Mouse (Mus musculus) CH12.LX (cell line): ENCODE data around the gene St7. TPM values are rescaled to one million over a fixed set of nuclear protein-coding genes. Genes with fewer than 3 reads are reported as not detected.

Source experiments
- DNase-seq: peaks from one replicate; pipeline ENCODE4 v3.0.0-alpha.2; 2013; ENCODE audit errors: extremely low read depth
- H3K27ac ChIP-seq: 2 replicates; pipeline ENCODE4 v1.5.1; 2012; ENCODE audit warnings: low read depth, mild to moderate bottlenecking, control low read depth, moderate library complexity; ENCODE audit not compliant: insufficient read depth
- H3K27me3 ChIP-seq: replicated peaks from 2 replicates; pipeline ENCODE3; 2012; ENCODE audit warnings: inconsistent platforms
- H3K36me3 ChIP-seq, 2 experiments: replicated peaks in 1 of 2; 2 replicates each; pipeline versions ENCODE3 to v1.6.1; 2012; ENCODE audit warnings: inconsistent platforms in 1 of 2, low read length in 1 of 2, mild to moderate bottlenecking in 1 of 2, mixed read lengths in 1 of 2, moderate library complexity in 1 of 2; ENCODE audit not compliant: control insufficient read depth in 1 of 2, insufficient read depth in 1 of 2
- H3K4me1 ChIP-seq, 2 experiments: 2 replicates each; pipeline ENCODE4 v1.6.1; 2012; ENCODE audit warnings: inconsistent platforms in 1 of 2, moderate library complexity in 1 of 2; ENCODE audit not compliant: insufficient read depth in 2 of 2, control insufficient read depth in 1 of 2
- H3K4me2 ChIP-seq: 2 replicates; pipeline ENCODE4 v1.6.1; 2012; ENCODE audit warnings: low read depth, mild to moderate bottlenecking, control low read depth; ENCODE audit not compliant: poor library complexity, insufficient read depth, severe bottlenecking
- H3K4me3 ChIP-seq, 3 experiments: fragments of 150-350 bp in 1 of 3; sonication (generic) in 1 of 3; replicated peaks in 1 of 3; 2 replicates each; pipeline versions ENCODE3 to v1.5.1; 2011 to 2012; ENCODE audit warnings: low read depth in 2 of 3, low read length in 2 of 3, mild to moderate bottlenecking in 2 of 3, moderate library complexity in 2 of 3, control low read depth in 1 of 3, improper control_type of control experiment in 1 of 3, inconsistent platforms in 1 of 3, mixed read lengths in 1 of 3; ENCODE audit not compliant: poor library complexity in 1 of 3
- H3K79me2 ChIP-seq: replicated peaks from 2 replicates; pipeline ENCODE4 v1.6.1; 2012; ENCODE audit warnings: mild to moderate bottlenecking, moderate library complexity; ENCODE audit not compliant: control insufficient read depth, poor library complexity, insufficient read depth, severe bottlenecking; ENCODE audit errors: extremely low read depth
- H3K9ac ChIP-seq: 2 replicates; pipeline ENCODE4 v1.6.1; 2012; ENCODE audit warnings: low read depth, mild to moderate bottlenecking, control low read depth, moderate library complexity; ENCODE audit not compliant: insufficient read depth
- H3K9me3 ChIP-seq: replicated peaks from 2 replicates; pipeline ENCODE3; 2012; ENCODE audit warnings: low read length, inconsistent platforms, mixed read lengths
- CHD1 ChIP-seq: IDR thresholded peaks from 2 replicates; pipeline ENCODE4 v1.6.1; 2012; ENCODE audit warnings: low read depth, low read length, improper control_type of control experiment, inconsistent platforms
- CHD2 ChIP-seq: IDR thresholded peaks from 2 replicates; pipeline ENCODE4 v1.6.1; 2011; ENCODE audit warnings: low read length, improper control_type of control experiment
- CTCF ChIP-seq, 2 experiments: IDR thresholded peaks in 1 of 2; conservative IDR thresholded peaks in 1 of 2; 2 replicates each; pipeline ENCODE4 v1.5.1; 2011 to 2012; ENCODE audit warnings: low read depth in 2 of 2, low read length in 2 of 2, improper control_type of control experiment in 1 of 2, inconsistent platforms in 1 of 2, mild to moderate bottlenecking in 1 of 2, moderate library complexity in 1 of 2
- ETS1 ChIP-seq: conservative IDR thresholded peaks from 2 replicates; pipeline ENCODE4 v1.6.1; 2012; ENCODE audit warnings: low read depth, mild to moderate bottlenecking, inconsistent platforms, low read length, improper control_type of control experiment, moderate library complexity
- GABPA ChIP-seq: IDR thresholded peaks from 2 replicates; pipeline ENCODE4 v1.6.1; 2012; ENCODE audit warnings: low read depth, low read length, improper control_type of control experiment, inconsistent platforms; ENCODE audit not compliant: insufficient replicate concordance
- HCFC1 ChIP-seq: IDR thresholded peaks from 2 replicates; pipeline ENCODE4 v1.6.1; 2012; ENCODE audit warnings: low read depth, mild to moderate bottlenecking, inconsistent platforms, low read length, improper control_type of control experiment
- IRF4 ChIP-seq: IDR thresholded peaks from 2 replicates; pipeline ENCODE4 v1.6.1; 2014; ENCODE audit warnings: low read depth, mild to moderate bottlenecking, inconsistent platforms, low read length, improper control_type of control experiment
- JUN ChIP-seq: IDR thresholded peaks from 2 replicates; pipeline ENCODE4 v1.6.1; 2011; ENCODE audit warnings: low read depth, mild to moderate bottlenecking, low read length, improper control_type of control experiment, moderate library complexity; ENCODE audit not compliant: insufficient read depth
- MAFK ChIP-seq: IDR thresholded peaks from 2 replicates; pipeline ENCODE4 v1.6.1; 2011; ENCODE audit warnings: low read length, improper control_type of control experiment; ENCODE audit not compliant: insufficient replicate concordance
- MAX ChIP-seq: IDR thresholded peaks from 2 replicates; pipeline ENCODE4 v1.6.1; 2011; ENCODE audit warnings: low read length, improper control_type of control experiment
- MEF2A ChIP-seq: IDR thresholded peaks from 2 replicates; pipeline ENCODE4 v1.6.1; 2014; ENCODE audit warnings: low read depth, mild to moderate bottlenecking, inconsistent platforms, low read length, improper control_type of control experiment, borderline replicate concordance
- MYC ChIP-seq: IDR thresholded peaks from 2 replicates; pipeline ENCODE4 v1.6.1; 2011; ENCODE audit warnings: low read depth, mild to moderate bottlenecking, improper control_type of control experiment, low read length
- POLR2A ChIP-seq: IDR thresholded peaks from 2 replicates; pipeline ENCODE4 v1.6.1; 2011; ENCODE audit warnings: low read depth, mild to moderate bottlenecking, improper control_type of control experiment, low read length
- RAD21 ChIP-seq: IDR thresholded peaks from 2 replicates; pipeline ENCODE4 v1.6.1; 2011; ENCODE audit warnings: low read depth, mild to moderate bottlenecking, low read length, improper control_type of control experiment, moderate library complexity
- SMC3 ChIP-seq: IDR thresholded peaks from 2 replicates; pipeline ENCODE4 v1.6.1; 2011; ENCODE audit warnings: low read depth, low read length, improper control_type of control experiment
- TBP ChIP-seq: conservative IDR thresholded peaks from 2 replicates; pipeline ENCODE4 v1.6.1; 2011; ENCODE audit warnings: low read depth, low read length, improper control_type of control experiment
- USF1 ChIP-seq: IDR thresholded peaks from 2 replicates; pipeline ENCODE4 v1.6.1; 2014; ENCODE audit warnings: low read depth, mild to moderate bottlenecking, inconsistent platforms, low read length, improper control_type of control experiment
- USF2 ChIP-seq: conservative IDR thresholded peaks from 2 replicates; pipeline ENCODE4 v1.6.1; 2011; ENCODE audit warnings: low read depth, low read length, improper control_type of control experiment
- ZKSCAN1 ChIP-seq: IDR thresholded peaks from 2 replicates; pipeline ENCODE4 v1.6.1; 2012; ENCODE audit warnings: low read depth, inconsistent platforms, low read length, improper control_type of control experiment, borderline replicate concordance
- ZNF384 ChIP-seq: IDR thresholded peaks from 2 replicates; pipeline ENCODE4 v1.6.1; 2012; ENCODE audit warnings: low read depth, low read length, improper control_type of control experiment, inconsistent platforms
- dilution Hi-C: fragments of 300-500 bp; cut with MboI; formaldehyde crosslinking; loops from 2 replicates; pipeline ENCODE4 v1.14.3; 2020; ENCODE audit warnings: low sequenced_read_pairs; ENCODE audit not compliant: extremely low pct_unique_long_range_greater_than_20kb, extremely low pct_ligation_motif_present
- in situ Hi-C: fragments of 300-500 bp; cut with MboI; formaldehyde crosslinking; loops from 3 replicates; pipeline ENCODE4 v1.14.3; 2019; ENCODE audit warnings: low sequenced_read_pairs, low pct_ligation_motif_present, low pct_unique_long_range_greater_than_20kb, mixed read lengths
- polyA plus RNA-seq: library from polyadenylated mRNA; unstranded; fragments of >175 nt; gene quantifications from 2 replicates; pipeline ENCODE4 v1.2.1, GENCODE M21; 2012; ENCODE audit warnings: low read depth; ENCODE audit not compliant: insufficient read length
- total RNA-seq, 2 experiments: library from RNA; depleted of rRNA; stranded (reverse); fragments of 300-350 nt in 1 of 2; fragments of >200 nt in 1 of 2; gene quantifications; 2 replicates each; pipeline ENCODE4 v1.2.3; 2012 to 2014

Gene St7
- total and polyA plus RNA-seq, 3 experiments, result 33.9 to 64.1 (median 35.3) TPM

- peak; percentile 36; the same call in 1 of the 2 replicates for TF ChIP-seq USF2
- no peak for TF ChIP-seq ZKSCAN1
- TF ChIP-seq GABPA, result no peak
- TF ChIP-seq MAX, result peak; percentile 44; the same call in 1 of the 2 replicates
- TF ChIP-seq ETS1, result no peak
- TF ChIP-seq MEF2A, result no peak; the same call in 1 of the 2 replicates
- TF ChIP-seq SMC3, result no peak
- no peak for TF ChIP-seq JUN
- no peak for TF ChIP-seq CTCF (conservative IDR thresholded peaks at IDR 0.05 in 1 of 2, IDR thresholded peaks at IDR 0.05 in 1 of 2; ENCODE audit: low read depth in 2 of 2, low read length in 2 of 2)
- TF ChIP-seq MYC, result no peak
- TF ChIP-seq HCFC1, result no peak
- TF ChIP-seq RAD21, result no peak
- no peak for TF ChIP-seq MAFK
- no peak for TF ChIP-seq IRF4
- no peak for TF ChIP-seq ZNF384
Observed at GRCm38 (mm10) chr6:17693726-17694549, 1.2 kb downstream of the St7 start (continued).

- H3K9me3 ChIP-seq, result no peaks in the 10 kb centered on the region
- dilution Hi-C loops, result no loop called here
- peak overlapping the region; percentile 80 to 84 (median 83) for H3K4me3 ChIP-seq
- no peaks in the 10 kb centered on the region for H3K27me3 ChIP-seq
- DNase-seq, result peak; percentile 37
- peaks cover 0 to 15% of the 10 kb centered on the region in 2 experiments for H3K36me3 ChIP-seq
- peak overlapping the region; percentile 33; the same call in 1 of the 2 replicates for H3K27ac ChIP-seq
- H3K4me1 ChIP-seq, result peaks cover 0 to 23% of the 10 kb centered on the region in 2 experiments; a peak in 3 of 4 replicates
- peak; percentile 18; the same call in 1 of the 2 replicates for TF ChIP-seq IRF4
- no peak for TF ChIP-seq CHD1
- no peak for TF ChIP-seq TBP
- no peak for TF ChIP-seq JUN
- TF ChIP-seq CTCF (conservative IDR thresholded peaks at IDR 0.05 in 1 of 2, IDR thresholded peaks at IDR 0.05 in 1 of 2; ENCODE audit: low read depth in 2 of 2, low read length in 2 of 2), result peak in 1 of 2 experiments; percentile 39; a peak in 1 of 4 replicates
- TF ChIP-seq USF1, result no peak
- no peak for TF ChIP-seq RAD21
- TF ChIP-seq MAX, result peak; percentile 39; the same call in 1 of the 2 replicates
- no peak for TF ChIP-seq CHD2
- TF ChIP-seq POLR2A, result 0 out of 2 replicates have a peak, but pooled peaks have one; percentile 13
- in situ Hi-C loops, result no loop called here
- H3K79me2 ChIP-seq, result peaks cover 4% of the 10 kb centered on the region; the same call in 1 of the 2 replicates
- peak overlapping the region; percentile 80 for H3K9ac ChIP-seq
- peak overlapping the region; percentile 10; the same call in 1 of the 2 replicates for H3K4me2 ChIP-seq
Observed at GRCm38 (mm10) chr6:17694550-17694951, 1.8 kb downstream of the St7 start.
